30 mouse cellular contexts compared by ENCODE assay signal in genomic region chr11:28655169-28655846, GRCm38 (mm10).
DNase-seq lines count a peak whose midpoint lies in the region; ATAC-seq and TF ChIP-seq lines count a peak whose summit lies in the region.
"Had no signal": no experiment of that assay in that cellular context is flagged by ENCODE, and none has a peak within 500 bp of the region (broad histone marks: within the 10 kb centered on the region; RNA-seq: fewer than 3 reads in every experiment).

No protein-coding gene starts in this region.

- no peaks in the 10 kb centered on the region for H3K27me3 ChIP-seq in hindbrain, embryonic 13.5 days
- H3K27me3 ChIP-seq in hindbrain, embryonic 10.5 days (ENCODE audit: insufficient read depth, poor library complexity, severe bottlenecking) = no peaks in the 10 kb centered on the region
- H3K27me3 ChIP-seq in kidney, embryonic 16.5 days (ENCODE audit: insufficient read depth, low read length) = no peaks in the 10 kb centered on the region
- H3K27me3 ChIP-seq in testis, adult 2 months (ENCODE audit: control insufficient read depth, insufficient read depth, low read length) = no peaks in the 10 kb centered on the region
- no peaks in the 10 kb centered on the region for H3K27me3 ChIP-seq in neural tube, embryonic 15.5 days (replicated peaks)
- H3K27me3 ChIP-seq in cerebellum, adult 2 months (ENCODE audit: control insufficient read depth, insufficient read depth, low read length) = no peaks in the 10 kb centered on the region
- H3K27me3 ChIP-seq: embryonic facial prominence, embryonic 15.5 days; forebrain, embryonic 12.5 days; heart, embryonic 15.5 days; limb, embryonic 15.5 days; liver, embryonic 13.5 days had no signal

- 0 out of 2 replicates have a peak, but pooled peaks cover 4% of the 10 kb centered on the region for H3K4me1 ChIP-seq in hindbrain, embryonic 13.5 days (replicated peaks)
- H3K4me1 ChIP-seq in hindbrain, embryonic 10.5 days (replicated peaks) = peaks cover 8% of the 10 kb centered on the region
- H3K4me1 ChIP-seq in kidney, embryonic 16.5 days (ENCODE audit: insufficient read depth, low read length) = no peaks in the 10 kb centered on the region
- H3K4me1 ChIP-seq in testis, adult 2 months (ENCODE audit: control insufficient read depth, insufficient read depth, low read length) = no peaks in the 10 kb centered on the region; the same call in 1 of the 2 replicates
- no peaks in the 10 kb centered on the region for H3K4me1 ChIP-seq in neural tube, embryonic 15.5 days
- H3K4me1 ChIP-seq in cerebellum, adult 2 months (ENCODE audit: control insufficient read depth, insufficient read depth, low read length) = no peaks in the 10 kb centered on the region
- H3K4me1 ChIP-seq: embryonic facial prominence, embryonic 15.5 days; forebrain, embryonic 12.5 days; heart, embryonic 15.5 days; limb, embryonic 10.5 days; limb, embryonic 15.5 days; liver, embryonic 13.5 days had no signal

- peak; percentile 45; the same call in 1 of the 2 replicates for TF ChIP-seq POLR2A in testis, adult 2 months (IDR thresholded peaks at IDR 0.05; ENCODE audit: control insufficient read depth, low read depth, low read length)
- no peak for TF ChIP-seq POLR2A in cerebellum, adult 2 months (IDR thresholded peaks at IDR 0.05; ENCODE audit: borderline replicate concordance, insufficient read depth, low read length)

- no peaks in the 10 kb centered on the region for H3K36me3 ChIP-seq in hindbrain, embryonic 13.5 days
- H3K36me3 ChIP-seq in hindbrain, embryonic 10.5 days = no peaks in the 10 kb centered on the region
- H3K36me3 ChIP-seq in kidney, embryonic 16.5 days (ENCODE audit: insufficient read depth, low read length) = no peaks in the 10 kb centered on the region
- no peaks in the 10 kb centered on the region for H3K36me3 ChIP-seq in testis, adult 2 months (ENCODE audit: control insufficient read depth, insufficient read depth, low read length)
- H3K36me3 ChIP-seq in neural tube, embryonic 15.5 days = no peaks in the 10 kb centered on the region
- H3K36me3 ChIP-seq: embryonic facial prominence, embryonic 15.5 days; forebrain, embryonic 12.5 days; heart, embryonic 10.5 days; heart, embryonic 15.5 days; limb, embryonic 10.5 days; limb, embryonic 15.5 days; liver, embryonic 13.5 days had no signal

- H3K9me3 ChIP-seq in hindbrain, embryonic 13.5 days = no peaks in the 10 kb centered on the region
- H3K9me3 ChIP-seq in hindbrain, embryonic 10.5 days = no peaks in the 10 kb centered on the region
- no peaks in the 10 kb centered on the region for H3K9me3 ChIP-seq in kidney, embryonic 16.5 days (ENCODE audit: low read length)
- no peaks in the 10 kb centered on the region for H3K9me3 ChIP-seq in neural tube, embryonic 15.5 days (replicated peaks)
- H3K9me3 ChIP-seq: embryonic facial prominence, embryonic 15.5 days; forebrain, embryonic 12.5 days; heart, embryonic 10.5 days; heart, embryonic 15.5 days; limb, embryonic 10.5 days; limb, embryonic 15.5 days; liver, embryonic 13.5 days had no signal

- H3K9ac ChIP-seq in hindbrain, embryonic 13.5 days = no peak overlapping the region
- no peak overlapping the region for H3K9ac ChIP-seq in kidney, embryonic 16.5 days (replicated peaks; ENCODE audit: low read length)
- H3K9ac ChIP-seq in neural tube, embryonic 15.5 days (replicated peaks) = no peak overlapping the region
- H3K9ac ChIP-seq: embryonic facial prominence, embryonic 15.5 days; forebrain, embryonic 12.5 days; heart, embryonic 15.5 days; limb, embryonic 15.5 days; liver, embryonic 13.5 days had no signal

- DNase-seq in hindbrain, embryonic 10.5 days (ENCODE audit: low spot score) = no peak
- DNase-seq in kidney, adult 9 months = no peak
- DNase-seq in testis, postnatal 14 days (ENCODE audit: low spot score) = no peak
- no peak for DNase-seq in cerebellum, adult 2 months
- DNase-seq: adrenal gland, postnatal 14 days; cerebellum, adult 11-12 months; cerebellum, postnatal 10 days; gastrocnemius, postnatal 25 days; heart, adult 11 months; kidney, postnatal 14 days; layer of hippocampus, adult 9-11 months; liver, embryonic 13.5 days; lung, adult 18-20 months; right cerebral cortex, postnatal 14 days; thymus, postnatal 4 days had no signal

- peak; percentile 57; the same call in 1 of the 2 replicates for ATAC-seq in hindbrain, embryonic 13.5 days (ENCODE audit: low FRiP score)
- ATAC-seq in kidney, embryonic 16.5 days (ENCODE audit: low FRiP score, low TSS enrichment) = peak; percentile 57; the same call in 1 of the 2 replicates
- peak; percentile 66; the same call in 1 of the 2 replicates for ATAC-seq in neural tube, embryonic 15.5 days (ENCODE audit: low FRiP score)
- ATAC-seq: intestine, postnatal 0 days; lung, postnatal 0 days; Patski had no signal

- no peak overlapping the region for H3K4me2 ChIP-seq in hindbrain, embryonic 13.5 days
- H3K4me2 ChIP-seq in kidney, embryonic 16.5 days (replicated peaks; ENCODE audit: low read depth, low read length) = no peak overlapping the region
- H3K4me2 ChIP-seq in neural tube, embryonic 15.5 days = no peak overlapping the region
- H3K4me2 ChIP-seq: embryonic facial prominence, embryonic 15.5 days; forebrain, embryonic 12.5 days; heart, embryonic 15.5 days; limb, embryonic 15.5 days; liver, embryonic 13.5 days had no signal

- no peak for TF ChIP-seq CTCF in testis, adult 2 months (IDR thresholded peaks at IDR 0.05; ENCODE audit: control insufficient read depth, insufficient read depth, insufficient replicate concordance, low read depth, low read length)
- no peak for TF ChIP-seq CTCF in cerebellum, adult 2 months (IDR thresholded peaks at IDR 0.05; ENCODE audit: borderline replicate concordance, insufficient read depth, low read depth, low read length)

- no peak overlapping the region for H3K4me3 ChIP-seq in hindbrain, embryonic 13.5 days
- no peak overlapping the region for H3K4me3 ChIP-seq in hindbrain, embryonic 10.5 days
- no peak overlapping the region for H3K4me3 ChIP-seq in kidney, embryonic 16.5 days (ENCODE audit: low read length)
- peak overlapping the region; percentile 63 for H3K4me3 ChIP-seq in testis, adult 2 months (ENCODE audit: control insufficient read depth, low read depth, low read length)
- no peak overlapping the region for H3K4me3 ChIP-seq in neural tube, embryonic 15.5 days (replicated peaks)
- no peak overlapping the region for H3K4me3 ChIP-seq in cerebellum, adult 2 months (replicated peaks; ENCODE audit: insufficient read depth, low read depth, low read length)
- H3K4me3 ChIP-seq: embryonic facial prominence, embryonic 15.5 days; forebrain, embryonic 12.5 days; heart, embryonic 10.5 days; heart, embryonic 15.5 days; limb, embryonic 10.5 days; limb, embryonic 15.5 days; liver, embryonic 13.5 days had no signal

- no peak overlapping the region for H3K27ac ChIP-seq in hindbrain, embryonic 13.5 days
- H3K27ac ChIP-seq in hindbrain, embryonic 10.5 days = no peak overlapping the region
- no peak overlapping the region for H3K27ac ChIP-seq in kidney, embryonic 16.5 days (ENCODE audit: low read length)
- H3K27ac ChIP-seq in testis, adult 2 months (ENCODE audit: control insufficient read depth, insufficient read depth, low read depth, low read length) = no peak overlapping the region
- no peak overlapping the region for H3K27ac ChIP-seq in neural tube, embryonic 15.5 days (replicated peaks)
- no peak overlapping the region for H3K27ac ChIP-seq in cerebellum, adult 2 months (ENCODE audit: insufficient read depth, low read length)
- H3K27ac ChIP-seq: embryonic facial prominence, embryonic 15.5 days; forebrain, embryonic 12.5 days; heart, embryonic 10.5 days; heart, embryonic 15.5 days; limb, embryonic 10.5 days; limb, embryonic 15.5 days; liver, embryonic 13.5 days; macrophage; stomach, postnatal 0 days had no signal

- 81% methylated on average over 12 of the region's 12 CpGs for WGBS in hindbrain, embryonic 13.5 days
- WGBS in hindbrain, embryonic 10.5 days = 87% methylated on average over 12 of the region's 12 CpGs
- WGBS in kidney, embryonic 16.5 days = 64% methylated on average over 12 of the region's 12 CpGs
- WGBS in neural tube, embryonic 15.5 days = 81% methylated on average over 12 of the region's 12 CpGs
- WGBS in cerebellum, adult 2 months = 90% methylated on average over 12 of the region's 12 CpGs
